Mouse (Mus musculus): ENCODE measurements at regions not wholly inside any gene's neighbourhood (a gene's known extent, or its start where the extent isn't known, plus 50 kb on each side); places are given as distances from the start of the nearest gene placed in this dataset.

DNA sequence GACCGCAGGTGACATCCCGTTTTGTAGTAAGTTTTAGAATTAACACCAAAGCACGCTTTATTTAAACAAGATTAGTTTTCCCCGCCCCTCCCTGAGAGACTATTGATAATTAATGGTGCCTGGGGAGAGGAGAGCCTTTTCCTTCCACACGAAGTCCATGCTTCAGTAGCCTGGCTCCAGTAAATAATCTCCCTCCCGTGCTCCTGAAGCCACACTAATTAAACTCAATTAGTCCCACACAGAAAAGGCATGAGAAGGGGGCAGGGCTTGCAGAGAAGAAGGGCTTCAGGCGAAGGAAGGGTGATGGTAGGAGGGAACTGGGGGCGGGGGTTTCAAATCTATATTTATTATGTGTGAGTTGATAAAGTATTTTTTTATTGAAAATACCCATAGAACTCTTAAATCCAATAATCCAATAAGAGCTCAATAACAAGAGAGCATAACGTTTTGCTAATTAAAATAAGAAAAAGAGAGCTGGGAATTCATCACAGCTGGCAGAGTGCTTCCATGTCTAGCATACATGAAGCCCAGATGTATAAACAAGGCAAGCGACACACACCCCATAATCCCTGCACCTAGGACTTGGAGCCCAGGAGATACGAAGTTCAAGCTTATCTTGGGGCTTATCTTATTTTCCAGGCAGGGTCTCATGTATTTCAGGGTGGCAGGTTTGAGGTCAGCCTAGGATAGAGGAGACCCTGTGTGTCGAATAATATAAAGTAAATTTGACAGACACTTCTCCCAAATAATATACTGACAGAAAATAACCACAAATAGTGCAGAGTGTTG is 684.7 kb downstream of the Hs3st4 start:
- Histone ChIP-seq H3K27me3 (ENCODE audit: control insufficient read depth, insufficient read depth, low read length) (no peaks in the 10 kb centered on the region), H3K4me2 (replicated peaks) (no peak overlapping the region), H3K36me3 (replicated peaks; ENCODE audit: control insufficient read depth, insufficient read depth) (no peaks in the 10 kb centered on the region), H3K9ac (no peak overlapping the region), H3K27ac (no peak overlapping the region), H3K4me1 (replicated peaks; ENCODE audit: control insufficient read depth, insufficient read depth, low read length) (0 out of 2 replicates have a peak, but pooled peaks cover 6% of the 10 kb centered on the region), H3K9me3 (ENCODE audit: control insufficient read depth, low read length) (no peaks in the 10 kb centered on the region), H3K4me3 (replicated peaks; ENCODE audit: low read length) (no peak overlapping the region)
- 30% methylated on average over 12 of the region's 12 CpGs for WGBS
- DNase-seq (ENCODE audit: low spot score) (no peak), ATAC-seq (ENCODE audit: low FRiP score) (no peak)

DNA sequence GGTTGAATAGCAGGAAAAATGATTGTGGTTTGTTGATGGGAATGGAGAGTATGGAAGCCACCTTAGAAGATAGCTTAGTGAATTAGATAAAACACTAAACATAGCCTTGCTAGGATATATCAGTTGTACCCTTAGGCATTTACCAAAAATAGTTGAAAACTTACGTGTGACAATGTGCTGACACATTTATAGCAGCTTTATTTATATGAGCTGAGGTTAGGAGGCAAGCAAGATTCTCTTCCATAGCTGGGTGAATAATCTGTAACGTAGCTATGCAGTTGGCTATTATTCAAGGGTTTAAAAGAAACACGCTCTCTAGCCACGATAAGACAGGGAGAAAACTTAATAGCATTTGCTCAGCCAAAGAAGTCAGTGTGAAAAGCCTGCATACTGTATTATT is 685.4 kb downstream of the Hs3st4 start:
- Histone ChIP-seq H3K36me3 (replicated peaks; ENCODE audit: control insufficient read depth, insufficient read depth) (no peaks in the 10 kb centered on the region), H3K27me3 (ENCODE audit: control insufficient read depth, insufficient read depth, low read length) (no peaks in the 10 kb centered on the region), H3K4me3 (replicated peaks; ENCODE audit: low read length) (no peak overlapping the region), H3K9ac (no peak overlapping the region), H3K4me2 (replicated peaks) (no peak overlapping the region), H3K9me3 (ENCODE audit: control insufficient read depth, low read length) (no peaks in the 10 kb centered on the region), H3K27ac (no peak overlapping the region), H3K4me1 (replicated peaks; ENCODE audit: control insufficient read depth, insufficient read depth, low read length) (0 out of 2 replicates have a peak, but pooled peaks cover 6% of the 10 kb centered on the region)
- 50% methylated on average over 4 of the region's 4 CpGs for WGBS
- no peak for DNase-seq (ENCODE audit: low spot score)
- no peak for ATAC-seq (ENCODE audit: low FRiP score)

DNA sequence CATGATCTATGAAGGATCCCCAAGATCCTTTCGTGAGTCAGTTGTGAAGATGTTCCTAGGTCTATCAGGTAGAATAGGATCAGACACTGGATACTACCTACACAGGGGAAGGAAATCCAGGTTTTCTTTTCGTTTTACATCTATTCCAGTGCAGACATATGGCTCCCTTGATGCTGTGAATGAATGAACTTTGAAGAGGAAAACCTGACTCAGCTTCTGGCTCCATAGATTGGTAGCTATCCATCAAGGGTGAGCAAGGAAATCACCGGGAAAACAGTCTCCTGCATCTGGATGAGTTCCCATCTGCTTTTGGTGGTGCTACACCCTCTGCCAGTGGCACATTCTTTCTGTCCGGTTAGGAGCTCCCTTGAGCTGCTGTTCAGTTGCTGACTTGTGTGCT is 687.8 kb downstream of the Hs3st4 start:
- Histone ChIP-seq H3K4me2 (replicated peaks) (no peak overlapping the region), H3K27me3 (ENCODE audit: control insufficient read depth, insufficient read depth, low read length) (no peaks in the 10 kb centered on the region), H3K9ac (no peak overlapping the region), H3K36me3 (replicated peaks; ENCODE audit: control insufficient read depth, insufficient read depth) (no peaks in the 10 kb centered on the region), H3K9me3 (ENCODE audit: control insufficient read depth, low read length) (no peaks in the 10 kb centered on the region), H3K27ac (no peak overlapping the region), H3K4me3 (replicated peaks; ENCODE audit: low read length) (no peak overlapping the region), H3K4me1 (replicated peaks; ENCODE audit: control insufficient read depth, insufficient read depth, low read length) (0 out of 2 replicates have a peak, but pooled peaks cover 6% of the 10 kb centered on the region)
- DNase-seq (ENCODE audit: low spot score): no peak
- 75% methylated on average over 4 of the region's 4 CpGs for WGBS
- no peak for ATAC-seq (ENCODE audit: low FRiP score)

DNA sequence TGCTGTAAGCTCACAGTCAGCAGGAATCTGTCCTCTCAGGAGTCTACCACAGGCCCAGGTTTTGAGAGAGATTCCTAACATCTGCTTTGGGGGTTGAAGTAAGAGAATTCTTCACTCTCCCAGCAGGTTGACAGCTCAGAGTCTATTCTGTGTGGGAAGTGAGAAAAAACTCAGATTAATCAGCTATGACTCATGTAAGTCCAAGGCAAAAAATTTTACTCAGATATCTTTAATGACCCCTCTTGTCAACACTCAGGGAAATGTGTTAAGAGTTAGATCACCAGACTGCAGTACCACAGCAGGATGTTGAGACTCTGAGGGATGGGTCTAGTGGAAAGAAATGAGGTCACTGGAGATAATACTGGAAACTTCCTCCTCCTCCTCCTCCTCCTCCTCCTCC is 688.4 kb downstream of the Hs3st4 start:
- Histone ChIP-seq H3K9me3 (ENCODE audit: control insufficient read depth, low read length) (no peaks in the 10 kb centered on the region), H3K27ac (no peak overlapping the region), H3K27me3 (ENCODE audit: control insufficient read depth, insufficient read depth, low read length) (no peaks in the 10 kb centered on the region), H3K4me2 (replicated peaks) (no peak overlapping the region), H3K9ac (no peak overlapping the region), H3K4me3 (replicated peaks; ENCODE audit: low read length) (no peak overlapping the region), H3K36me3 (replicated peaks; ENCODE audit: control insufficient read depth, insufficient read depth) (no peaks in the 10 kb centered on the region), H3K4me1 (replicated peaks; ENCODE audit: control insufficient read depth, insufficient read depth, low read length) (0 out of 2 replicates have a peak, but pooled peaks cover 6% of the 10 kb centered on the region)
- DNase-seq (ENCODE audit: low spot score) (no peak), ATAC-seq (ENCODE audit: low FRiP score) (no peak)

DNA sequence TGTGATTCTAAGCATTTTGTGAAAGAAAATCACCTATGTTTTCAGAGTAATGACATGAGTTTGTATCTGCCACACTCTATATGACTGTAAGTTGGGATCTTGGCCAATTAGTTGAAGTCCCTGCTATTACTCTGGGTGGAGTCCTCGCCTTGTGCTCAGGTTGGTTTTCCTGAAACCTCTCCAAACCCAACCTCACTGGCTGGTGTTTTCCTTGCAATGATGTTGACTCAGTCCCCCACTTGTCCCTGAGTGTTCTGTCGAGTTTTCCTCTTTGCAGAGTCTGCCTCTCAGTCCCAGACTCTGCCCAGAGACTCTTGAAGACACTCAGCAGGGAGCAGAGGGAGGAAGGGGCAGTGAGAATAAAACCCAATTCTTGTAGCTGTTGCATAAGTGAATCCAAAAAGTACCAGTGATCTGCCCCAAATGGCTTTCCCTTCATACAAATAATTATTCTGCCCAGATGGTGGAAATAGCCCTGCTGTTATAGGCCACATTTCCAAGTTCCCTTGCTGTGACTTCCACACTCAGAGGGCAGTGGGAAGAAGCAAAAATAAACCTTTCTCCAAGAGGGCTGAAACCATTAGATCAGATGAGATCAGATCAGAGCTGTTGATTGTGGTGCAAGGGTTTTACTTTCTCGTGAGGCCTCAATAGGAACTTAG is 694.3 kb downstream of the Hs3st4 start:
- no peak for ATAC-seq (ENCODE audit: low FRiP score)
- no peaks in the 10 kb centered on the region for H3K27me3 ChIP-seq (ENCODE audit: control insufficient read depth, insufficient read depth, low read length)
- WGBS: 61% methylated on average over 3 of the region's 3 CpGs

DNA sequence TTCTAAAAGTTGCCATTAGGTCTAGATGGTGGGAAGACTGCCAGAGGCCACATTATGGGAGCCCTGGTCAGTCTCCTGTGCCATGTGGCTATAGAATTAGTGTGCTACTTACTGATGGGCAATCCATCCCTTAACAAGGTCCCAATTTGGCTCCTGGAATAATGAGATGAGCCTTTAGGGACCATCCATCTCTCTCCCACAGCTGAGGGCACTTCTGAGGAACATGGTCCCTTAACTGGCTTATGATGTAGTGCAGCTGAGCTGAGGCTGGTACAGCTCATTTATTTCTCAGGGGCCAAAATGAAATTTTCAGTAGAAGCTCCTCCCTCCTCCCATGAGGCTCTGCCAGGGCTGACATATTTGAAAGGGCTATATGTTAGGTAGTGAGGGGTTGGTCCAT is 697.9 kb downstream of the Hs3st4 start:
- Histone ChIP-seq H3K4me3 (replicated peaks; ENCODE audit: low read length) (no peak overlapping the region), H3K27ac (no peak overlapping the region), H3K4me1 (replicated peaks; ENCODE audit: control insufficient read depth, insufficient read depth, low read length) (no peaks in the 10 kb centered on the region), H3K9ac (no peak overlapping the region), H3K27me3 (ENCODE audit: control insufficient read depth, insufficient read depth, low read length) (no peaks in the 10 kb centered on the region), H3K36me3 (replicated peaks; ENCODE audit: control insufficient read depth, insufficient read depth) (no peaks in the 10 kb centered on the region), H3K9me3 (ENCODE audit: control insufficient read depth, low read length) (no peaks in the 10 kb centered on the region), H3K4me2 (replicated peaks) (no peak overlapping the region)
- DNase-seq (ENCODE audit: low spot score) (no peak), ATAC-seq (ENCODE audit: low FRiP score) (no peak)

More for the DNA sequence above, 694.3 kb downstream of the Hs3st4 start:
- DNase-seq (ENCODE audit: low spot score): no peak
- Histone ChIP-seq H3K9me3 (ENCODE audit: control insufficient read depth, low read length) (no peaks in the 10 kb centered on the region), H3K9ac (no peak overlapping the region), H3K27ac (no peak overlapping the region), H3K4me1 (replicated peaks; ENCODE audit: control insufficient read depth, insufficient read depth, low read length) (no peaks in the 10 kb centered on the region), H3K4me2 (replicated peaks) (no peak overlapping the region), H3K4me3 (replicated peaks; ENCODE audit: low read length) (no peak overlapping the region), H3K36me3 (replicated peaks; ENCODE audit: control insufficient read depth, insufficient read depth) (no peaks in the 10 kb centered on the region)

DNA sequence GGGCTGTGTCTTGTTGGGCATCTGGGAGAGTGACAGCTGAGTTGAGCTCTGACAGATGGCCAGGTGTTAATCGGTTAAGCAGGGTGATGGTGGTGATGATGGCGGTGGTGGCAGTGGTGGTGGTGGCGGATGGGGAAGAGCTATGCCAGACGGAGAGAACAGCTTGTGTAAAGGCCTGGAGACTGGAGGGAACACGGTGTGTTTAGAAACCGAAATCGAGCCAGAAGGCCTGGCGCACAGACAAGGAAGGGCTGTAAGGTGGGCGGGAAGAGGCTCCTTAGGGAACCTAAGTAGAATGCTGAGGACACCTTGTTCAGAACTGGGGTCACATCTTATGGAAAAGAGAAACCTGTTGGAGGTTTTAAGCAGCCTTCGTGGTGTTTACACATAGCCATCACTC is 698.5 kb downstream of the Hs3st4 start:
- 83% methylated on average over 10 of the region's 10 CpGs for WGBS
- Histone ChIP-seq H3K4me2 (replicated peaks) (no peak overlapping the region), H3K27me3 (ENCODE audit: control insufficient read depth, insufficient read depth, low read length) (no peaks in the 10 kb centered on the region), H3K9me3 (ENCODE audit: control insufficient read depth, low read length) (no peaks in the 10 kb centered on the region), H3K36me3 (replicated peaks; ENCODE audit: control insufficient read depth, insufficient read depth) (no peaks in the 10 kb centered on the region), H3K4me1 (replicated peaks; ENCODE audit: control insufficient read depth, insufficient read depth, low read length) (no peaks in the 10 kb centered on the region), H3K27ac (no peak overlapping the region), H3K9ac (no peak overlapping the region), H3K4me3 (replicated peaks; ENCODE audit: low read length) (no peak overlapping the region)
- no peak for ATAC-seq (ENCODE audit: low FRiP score)
- no peak for DNase-seq (ENCODE audit: low spot score)

DNA sequence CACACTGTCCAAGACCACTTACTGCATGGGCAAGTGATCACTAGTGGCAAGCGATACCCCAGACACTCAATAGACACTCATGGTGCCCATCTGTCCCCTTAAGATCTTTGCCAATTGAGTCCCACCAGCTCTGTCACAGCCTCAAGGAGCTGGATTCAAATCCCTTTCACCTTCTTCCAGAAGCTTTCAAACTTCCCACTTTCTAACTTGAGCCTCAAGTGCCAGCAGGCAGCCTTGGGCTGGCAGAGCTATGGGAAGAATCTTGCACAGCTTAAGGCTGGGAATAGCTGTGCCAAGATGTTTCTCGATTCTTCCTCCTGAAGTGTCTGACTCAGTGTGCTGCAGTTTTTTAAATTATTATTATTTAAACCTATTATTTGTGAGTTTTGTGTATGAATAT is 699.2 kb downstream of the Hs3st4 start:
- no peaks in the 10 kb centered on the region for H3K27me3 ChIP-seq (ENCODE audit: control insufficient read depth, insufficient read depth, low read length)
- no peak for ATAC-seq (ENCODE audit: low FRiP score)
- H3K27ac ChIP-seq: no peak overlapping the region
- no peak overlapping the region for H3K4me2 ChIP-seq (replicated peaks)
- H3K4me3 ChIP-seq (replicated peaks; ENCODE audit: low read length): no peak overlapping the region
- no peaks in the 10 kb centered on the region for H3K9me3 ChIP-seq (ENCODE audit: control insufficient read depth, low read length)
- no peaks in the 10 kb centered on the region for H3K36me3 ChIP-seq (replicated peaks; ENCODE audit: control insufficient read depth, insufficient read depth)
- H3K4me1 ChIP-seq (replicated peaks; ENCODE audit: control insufficient read depth, insufficient read depth, low read length): no peaks in the 10 kb centered on the region
- no peak overlapping the region for H3K9ac ChIP-seq
- WGBS: 96% methylated on average over 2 of the region's 2 CpGs
- DNase-seq (ENCODE audit: low spot score): no peak

DNA sequence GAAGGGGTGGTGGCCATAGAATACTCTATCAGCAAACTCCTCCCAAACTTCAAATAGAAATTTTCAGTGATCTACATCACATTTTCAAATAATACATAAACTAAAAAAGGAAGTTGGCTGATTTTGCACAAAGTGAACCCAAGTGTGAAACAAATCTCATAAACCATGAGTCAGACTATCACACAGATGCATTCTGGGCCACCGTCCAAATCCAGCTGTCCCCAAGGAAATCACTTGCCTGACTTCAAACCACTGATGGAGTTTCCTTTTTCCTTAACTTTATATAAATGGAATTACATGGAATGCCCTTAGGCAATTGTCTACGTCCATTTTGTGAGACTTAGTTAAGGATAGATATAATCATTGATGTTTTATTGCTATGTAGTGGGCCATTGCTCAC is 702.8 kb downstream of the Hs3st4 start:
- H3K4me1 ChIP-seq (replicated peaks; ENCODE audit: control insufficient read depth, insufficient read depth, low read length): no peaks in the 10 kb centered on the region
- H3K4me2 ChIP-seq (replicated peaks): no peak overlapping the region
- H3K27me3 ChIP-seq (ENCODE audit: control insufficient read depth, insufficient read depth, low read length): no peaks in the 10 kb centered on the region
- ATAC-seq (ENCODE audit: low FRiP score) (no peak), DNase-seq (ENCODE audit: low spot score) (peak; percentile 44)
- H3K9ac ChIP-seq: no peak overlapping the region
- no peaks in the 10 kb centered on the region for H3K36me3 ChIP-seq (replicated peaks; ENCODE audit: control insufficient read depth, insufficient read depth)
- no peaks in the 10 kb centered on the region for H3K9me3 ChIP-seq (ENCODE audit: control insufficient read depth, low read length)
- H3K4me3 ChIP-seq (replicated peaks; ENCODE audit: low read length): no peak overlapping the region
- H3K27ac ChIP-seq: no peak overlapping the region
- 61% methylated on average over 2 of the region's 2 CpGs for WGBS

Measured in hindbrain, embryonic 14.5 days (tissue).